Mouse (Mus musculus): ENCODE results near the gene Mafb. TPM values are rescaled to one million over a fixed set of nuclear protein-coding genes. Genes with fewer than 3 reads are reported as not detected.

Mafb gene
- polyA plus RNA-seq, 1 experiment from 2014 or later = 4.3 TPM

DNA sequence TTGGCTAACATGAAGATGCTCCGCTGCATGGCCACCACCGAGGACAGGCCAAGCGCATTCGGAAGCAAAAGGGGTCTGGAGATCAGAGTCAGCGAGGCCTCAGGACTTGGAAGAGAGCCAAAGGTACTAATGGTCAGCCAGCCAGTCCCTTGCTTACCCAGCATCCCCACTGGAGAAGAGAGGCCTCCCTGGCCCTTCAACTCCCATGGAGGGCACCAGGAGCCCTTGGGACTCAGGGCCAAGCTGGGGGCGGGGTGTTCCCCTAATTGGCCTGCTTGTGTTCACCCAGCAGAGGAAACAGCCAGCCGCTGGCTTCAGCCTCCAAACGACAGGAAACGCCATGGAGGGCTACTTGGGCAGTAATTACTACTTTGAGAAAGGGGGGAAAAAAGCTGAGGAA is 38.0 kb downstream of the Mafb start:
- TF ChIP-seq EP300 (optimal IDR thresholded peaks at IDR 0.05) (no peak), CTCF (IDR thresholded peaks at IDR 0.05; ENCODE audit: low read depth) (no peak)
- Histone ChIP-seq H3K27me3 (ENCODE audit: control insufficient read depth, insufficient read depth, low read length) (no peaks in the 10 kb centered on the region), H3K9me3 (ENCODE audit: control insufficient read depth, low read length) (no peaks in the 10 kb centered on the region), H3K27ac (replicated peaks) (no peak overlapping the region), H3K4me3 (ENCODE audit: low read depth, low read length) (no peak overlapping the region), H3K4me2 (replicated peaks; ENCODE audit: low read depth) (no peak overlapping the region), H3K4me1 (replicated peaks; ENCODE audit: control insufficient read depth, insufficient read depth) (no peaks in the 10 kb centered on the region), H3K36me3 (ENCODE audit: control insufficient read depth, insufficient read depth, low read length) (no peaks in the 10 kb centered on the region), H3K9ac (ENCODE audit: low read length) (no peak overlapping the region)
- no peak for DNase-seq (ENCODE audit: low spot score)
- ATAC-seq (ENCODE audit: low FRiP score, low TSS enrichment) = no peak
- 68% methylated on average over 9 of the region's 9 CpGs for WGBS

DNA sequence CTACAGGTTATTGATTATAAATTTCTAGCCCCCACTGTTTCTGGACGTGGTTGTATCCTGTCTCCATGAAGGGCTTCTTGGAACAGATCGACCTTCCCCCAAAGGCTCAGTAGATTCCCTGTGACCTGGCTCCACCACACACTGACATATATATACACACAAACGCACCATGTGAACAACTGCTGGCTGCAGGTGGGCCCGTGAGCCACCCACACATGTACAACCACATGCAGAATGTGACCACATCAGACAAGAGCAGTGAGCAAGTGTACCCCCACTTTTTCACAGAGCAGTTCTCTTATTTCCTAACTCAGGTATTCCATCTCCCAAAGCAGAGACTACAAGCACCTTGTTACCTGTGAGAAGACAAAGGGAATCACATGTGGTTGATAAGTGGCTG is 39.1 kb downstream of the Mafb start:
- ATAC-seq (ENCODE audit: low FRiP score, low TSS enrichment) = no peak
- no peaks in the 10 kb centered on the region for H3K9me3 ChIP-seq (ENCODE audit: control insufficient read depth, low read length)
- H3K27ac ChIP-seq (replicated peaks) = no peak overlapping the region
- no peak overlapping the region for H3K9ac ChIP-seq (ENCODE audit: low read length)
- H3K4me1 ChIP-seq (replicated peaks; ENCODE audit: control insufficient read depth, insufficient read depth) = no peaks in the 10 kb centered on the region
- H3K27me3 ChIP-seq (ENCODE audit: control insufficient read depth, insufficient read depth, low read length) = no peaks in the 10 kb centered on the region
- no peak overlapping the region for H3K4me2 ChIP-seq (replicated peaks; ENCODE audit: low read depth)
- WGBS = 83% methylated on average over 4 of the region's 4 CpGs
- no peak overlapping the region for H3K4me3 ChIP-seq (ENCODE audit: low read depth, low read length)
- TF ChIP-seq EP300 (optimal IDR thresholded peaks at IDR 0.05) (no peak), CTCF (IDR thresholded peaks at IDR 0.05; ENCODE audit: low read depth) (no peak)
- DNase-seq (ENCODE audit: low spot score) = no peak
- H3K36me3 ChIP-seq (ENCODE audit: control insufficient read depth, insufficient read depth, low read length) = no peaks in the 10 kb centered on the region

DNA sequence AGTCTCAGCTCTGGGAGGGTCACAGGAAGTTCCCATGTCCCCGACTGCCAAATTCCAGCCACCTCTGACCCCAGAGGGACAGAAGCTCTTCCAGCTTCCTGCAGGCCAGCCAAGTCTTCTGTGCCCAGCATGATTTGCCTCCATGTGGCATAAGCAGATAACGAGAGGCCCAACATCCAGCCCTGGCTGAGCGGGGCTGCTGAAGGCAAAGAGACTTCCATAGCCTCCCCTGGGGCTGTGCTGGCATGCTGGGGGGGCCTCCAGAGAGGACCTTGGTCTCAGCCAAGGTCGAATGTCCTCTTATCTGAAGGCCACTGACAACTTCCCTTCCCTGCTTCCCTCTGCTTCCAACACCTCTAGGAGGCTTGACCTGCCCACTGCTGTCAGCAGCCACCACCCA is 39.7 kb downstream of the Mafb start:
- ATAC-seq (ENCODE audit: low FRiP score, low TSS enrichment) (no peak), DNase-seq (ENCODE audit: low spot score) (no peak)
- Histone ChIP-seq H3K9ac (ENCODE audit: low read length) (no peak overlapping the region), H3K27ac (replicated peaks) (no peak overlapping the region), H3K9me3 (ENCODE audit: control insufficient read depth, low read length) (no peaks in the 10 kb centered on the region), H3K27me3 (ENCODE audit: control insufficient read depth, insufficient read depth, low read length) (no peaks in the 10 kb centered on the region), H3K4me1 (replicated peaks; ENCODE audit: control insufficient read depth, insufficient read depth) (no peaks in the 10 kb centered on the region), H3K4me2 (replicated peaks; ENCODE audit: low read depth) (no peak overlapping the region), H3K36me3 (ENCODE audit: control insufficient read depth, insufficient read depth, low read length) (no peaks in the 10 kb centered on the region), H3K4me3 (ENCODE audit: low read depth, low read length) (no peak overlapping the region)
- TF ChIP-seq EP300 (optimal IDR thresholded peaks at IDR 0.05) = no peak
- no peak for TF ChIP-seq CTCF (IDR thresholded peaks at IDR 0.05; ENCODE audit: low read depth)
- WGBS = 34% methylated on average over 4 of the region's 4 CpGs

DNA sequence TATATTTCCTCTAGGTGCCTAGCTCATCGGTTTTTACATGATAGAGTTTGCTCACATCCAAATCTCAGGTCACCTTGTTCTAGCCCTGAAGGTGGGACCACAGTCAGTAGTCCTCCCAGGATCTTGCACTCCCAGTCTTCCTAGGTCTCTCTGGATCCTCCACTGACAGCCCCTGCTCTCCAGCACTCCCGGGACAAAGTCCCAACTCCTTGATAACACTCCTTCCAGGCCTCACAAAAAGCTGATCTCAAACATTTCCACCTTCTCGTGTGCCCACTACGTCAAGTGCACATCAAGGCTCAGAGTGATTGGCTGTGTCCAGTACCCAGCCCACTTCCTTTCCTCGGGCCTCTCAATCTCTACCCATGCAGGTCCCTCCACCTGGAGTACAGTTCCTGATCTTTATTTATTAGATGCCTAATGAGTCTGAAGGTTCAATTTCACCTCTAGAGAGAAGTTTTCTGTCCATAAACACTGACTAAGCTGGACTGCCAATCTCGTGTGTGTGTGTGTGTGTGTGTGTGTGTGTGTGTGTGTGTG is 41.7 kb downstream of the Mafb start:
- 66% methylated on average over 6 of the region's 6 CpGs for WGBS
- H3K27ac ChIP-seq (replicated peaks) = no peak overlapping the region
- no peak for ATAC-seq (ENCODE audit: low FRiP score, low TSS enrichment)

DNA sequence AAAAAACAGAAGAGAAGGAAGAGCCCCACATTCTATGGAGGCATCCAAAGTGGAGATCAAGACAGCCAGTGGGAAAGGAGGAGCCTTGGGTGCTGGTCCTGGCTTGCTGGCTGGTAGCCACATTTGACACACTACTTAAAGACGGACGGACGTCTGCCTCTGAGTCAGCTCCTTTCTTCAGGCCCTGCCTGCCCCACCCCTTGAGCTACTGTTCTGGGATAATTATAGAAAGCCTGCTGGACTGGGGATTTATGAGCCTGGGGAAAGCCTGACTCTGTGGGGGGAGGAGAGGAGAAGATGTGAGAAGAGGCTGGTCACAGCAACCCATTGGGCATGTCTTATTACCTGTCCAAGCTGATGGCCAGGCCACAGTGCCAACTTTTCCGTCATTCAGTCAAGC is 45.0 kb downstream of the Mafb start:
- Histone ChIP-seq H3K27ac (replicated peaks) (no peak overlapping the region), H3K9me3 (ENCODE audit: control insufficient read depth, low read length) (no peaks in the 10 kb centered on the region), H3K27me3 (ENCODE audit: control insufficient read depth, insufficient read depth, low read length) (no peaks in the 10 kb centered on the region), H3K4me2 (replicated peaks; ENCODE audit: low read depth) (no peak overlapping the region), H3K4me1 (replicated peaks; ENCODE audit: control insufficient read depth, insufficient read depth) (0 out of 2 replicates have a peak, but pooled peaks cover 2% of the 10 kb centered on the region), H3K9ac (ENCODE audit: low read length) (no peak overlapping the region), H3K36me3 (ENCODE audit: control insufficient read depth, insufficient read depth, low read length) (no peaks in the 10 kb centered on the region), H3K4me3 (ENCODE audit: low read depth, low read length) (no peak overlapping the region)
- no peak for TF ChIP-seq CTCF (IDR thresholded peaks at IDR 0.05; ENCODE audit: low read depth)
- ATAC-seq (ENCODE audit: low FRiP score, low TSS enrichment) (no peak), DNase-seq (ENCODE audit: low spot score) (no peak)
- 27% methylated on average over 4 of the region's 4 CpGs for WGBS

More for the DNA sequence above, 41.7 kb downstream of the Mafb start:
- no peak overlapping the region for H3K4me3 ChIP-seq (ENCODE audit: low read depth, low read length)
- H3K4me1 ChIP-seq (replicated peaks; ENCODE audit: control insufficient read depth, insufficient read depth) = 0 out of 2 replicates have a peak, but pooled peaks cover 2% of the 10 kb centered on the region
- no peak overlapping the region for H3K4me2 ChIP-seq (replicated peaks; ENCODE audit: low read depth)
- no peaks in the 10 kb centered on the region for H3K9me3 ChIP-seq (ENCODE audit: control insufficient read depth, low read length)
- TF ChIP-seq EP300 (optimal IDR thresholded peaks at IDR 0.05) (no peak), CTCF (IDR thresholded peaks at IDR 0.05; ENCODE audit: low read depth) (no peak)
- H3K36me3 ChIP-seq (ENCODE audit: control insufficient read depth, insufficient read depth, low read length) = no peaks in the 10 kb centered on the region
- H3K9ac ChIP-seq (ENCODE audit: low read length) = no peak overlapping the region
- DNase-seq (ENCODE audit: low spot score) = no peak
- no peaks in the 10 kb centered on the region for H3K27me3 ChIP-seq (ENCODE audit: control insufficient read depth, insufficient read depth, low read length)

DNA sequence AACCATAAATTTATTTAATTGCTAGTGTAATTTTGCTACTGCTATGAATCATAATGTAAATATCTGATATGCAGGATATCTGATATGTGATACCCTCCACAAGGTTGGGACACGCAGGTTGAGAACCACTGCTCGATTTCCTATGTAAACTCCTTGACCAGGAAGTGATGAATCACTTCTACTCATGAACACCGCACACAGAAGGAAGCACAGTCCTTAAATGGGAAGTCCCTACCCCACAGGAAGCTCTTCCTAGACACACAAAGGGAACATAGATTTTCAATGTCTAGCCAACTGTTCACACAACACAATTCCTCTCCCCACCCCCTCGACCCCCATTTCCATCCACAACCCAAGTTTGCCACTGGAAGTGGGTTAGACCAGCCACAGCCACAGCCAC is 48.6 kb downstream of the Mafb start:
- DNase-seq (ENCODE audit: low spot score) = no peak
- TF ChIP-seq EP300 (optimal IDR thresholded peaks at IDR 0.05) = no peak
- no peak for TF ChIP-seq CTCF (IDR thresholded peaks at IDR 0.05; ENCODE audit: low read depth)
- no peaks in the 10 kb centered on the region for H3K27me3 ChIP-seq (ENCODE audit: control insufficient read depth, insufficient read depth, low read length)
- H3K27ac ChIP-seq (replicated peaks) = no peak overlapping the region
- H3K4me2 ChIP-seq (replicated peaks; ENCODE audit: low read depth) = no peak overlapping the region
- H3K9ac ChIP-seq (ENCODE audit: low read length) = no peak overlapping the region
- H3K4me3 ChIP-seq (ENCODE audit: low read depth, low read length) = no peak overlapping the region
- H3K4me1 ChIP-seq (replicated peaks; ENCODE audit: control insufficient read depth, insufficient read depth) = 0 out of 2 replicates have a peak, but pooled peaks cover 2% of the 10 kb centered on the region
- no peak for ATAC-seq (ENCODE audit: low FRiP score, low TSS enrichment)
- H3K36me3 ChIP-seq (ENCODE audit: control insufficient read depth, insufficient read depth, low read length) = no peaks in the 10 kb centered on the region
- 33% methylated on average over 4 of the region's 4 CpGs for WGBS
- no peaks in the 10 kb centered on the region for H3K9me3 ChIP-seq (ENCODE audit: control insufficient read depth, low read length)

Other genes starting within 250 kb of the Mafb start
- gene Gm826, start 32.9 kb downstream of the Mafb start, polyA plus RNA-seq (2015; fragmentation: Nextera tagmentation; extraction: Ambion mirVana) = not detected in 2 replicates

Data from stomach, postnatal 0 days (tissue).